Mouse (Mus musculus) olfactory bulb, adult 2 months (tissue): Measurements from ENCODE around the gene Sh3bp5.

Experiments
- CTCF ChIP-seq: fragments of 200-500 bp; IDR thresholded peaks from 2 replicates; pipeline ENCODE4 v1.5.1; 2012; ENCODE audit warnings: low read depth, mild to moderate bottlenecking, low read length, moderate library complexity; ENCODE audit not compliant: insufficient read depth
- POLR2A ChIP-seq: fragments of 200-500 bp; IDR thresholded peaks from 2 replicates; pipeline ENCODE4 v1.6.1; 2012; ENCODE audit warnings: mild to moderate bottlenecking, low read depth, low read length, moderate library complexity; ENCODE audit not compliant: insufficient read depth

DNA sequence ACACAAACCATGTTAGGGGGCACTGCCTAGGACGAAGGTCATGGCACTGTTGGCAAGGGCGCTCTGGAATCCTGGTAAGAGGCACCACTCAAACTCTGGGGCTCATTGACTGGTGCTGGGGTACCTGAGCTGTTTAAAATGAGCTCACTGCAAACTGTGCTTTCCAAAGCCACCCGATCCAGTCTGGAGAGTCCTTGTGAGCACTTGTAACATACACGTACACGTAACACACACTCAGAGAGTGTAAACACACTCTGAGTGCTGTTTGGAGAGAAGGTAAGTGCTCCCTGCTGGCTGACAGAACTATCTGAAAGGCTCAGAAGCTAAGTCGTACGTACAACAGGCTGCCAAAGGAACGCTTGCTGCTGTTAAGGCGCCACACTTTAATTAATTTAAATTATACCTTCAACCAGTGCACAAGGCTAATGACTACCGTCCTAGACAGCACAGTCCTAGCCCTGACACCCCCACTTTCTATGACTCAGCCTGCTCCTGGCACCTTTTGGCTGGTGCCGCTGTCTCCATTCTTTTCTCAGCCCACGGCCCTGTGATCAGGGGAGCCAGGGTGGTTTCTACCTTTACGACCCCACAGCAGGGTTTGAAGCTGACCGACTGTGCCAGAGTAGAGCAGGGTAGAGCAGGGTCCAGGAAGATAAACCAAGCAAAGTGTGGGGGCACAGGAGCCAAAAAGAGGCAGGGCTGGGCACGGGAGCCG, 18.9 kb downstream of the Sh3bp5 start:
- no peak for TF ChIP-seq CTCF
- no peak for TF ChIP-seq POLR2A
